Mouse (Mus musculus): ENCODE data around the gene 4930590J08Rik. TPM values are rescaled to one million over a fixed set of nuclear protein-coding genes. Genes with fewer than 3 reads are reported as not detected.
"Not testable (repeated sequence)": the region's sequence is repeated elsewhere in the genome, so short reads cannot be mapped to it uniquely, and the experiment has no call there.

4930590J08Rik gene
- polyA plus RNA-seq, 1 experiment = 0.14 TPM

GRCm38 (mm10) chr6:91901505-91901904, 1.1 kb upstream of the 4930590J08Rik start:
- WGBS = 37% methylated on average over 5 of the region's 5 CpGs
- no peaks in the 10 kb centered on the region for H3K4me1 ChIP-seq (ENCODE audit: control insufficient read depth, insufficient read depth, insufficient read length)
- H3K27ac ChIP-seq (ENCODE audit: insufficient read depth, low read length) = no peak overlapping the region
- TF ChIP-seq POLR2A (IDR thresholded peaks at IDR 0.05; ENCODE audit: low read depth, low read length) (no peak), CTCF (IDR thresholded peaks at IDR 0.05; ENCODE audit: extremely low read depth, insufficient read depth, insufficient read length, insufficient replicate concordance) (peak; percentile 75; the same call in 1 of the 2 replicates)
- no peaks in the 10 kb centered on the region for H3K27me3 ChIP-seq (ENCODE audit: control insufficient read depth, insufficient read depth, low read length)
- DNase-seq (ENCODE audit: low read depth in 1 of 2, low spot score in 2 of 2) = peak; percentile 9 to 51
- H3K4me3 ChIP-seq (ENCODE audit: extremely low read depth, insufficient read depth, insufficient read length) = no peak overlapping the region
- peaks cover 34% of the 10 kb centered on the region for H3K36me3 ChIP-seq (ENCODE audit: control insufficient read depth, insufficient read depth, low read length)

DNA sequence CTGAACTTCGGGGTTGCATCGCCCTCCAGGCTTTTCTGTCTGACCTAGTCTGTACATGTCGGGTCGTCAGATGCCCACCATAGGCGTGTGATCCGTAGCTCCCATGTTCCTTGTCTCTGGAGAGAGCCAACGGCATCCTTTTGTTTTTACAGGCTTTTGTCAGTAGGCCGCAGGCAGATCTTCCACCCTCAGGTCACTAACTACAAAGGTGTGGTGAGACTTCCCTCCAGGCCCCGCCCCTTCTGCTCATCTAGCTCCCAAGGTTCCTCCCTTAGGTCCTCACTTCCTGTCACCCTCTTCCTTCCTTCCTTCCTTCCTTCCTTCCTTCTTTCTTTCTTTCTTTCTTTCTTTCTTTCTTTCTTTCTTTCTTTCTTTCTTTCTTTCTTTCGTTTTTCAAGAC, 11.4 kb downstream of the 4930590J08Rik start:
- no peaks in the 10 kb centered on the region for H3K27me3 ChIP-seq (ENCODE audit: control insufficient read depth, insufficient read depth, low read length)
- no peak overlapping the region for H3K27ac ChIP-seq (ENCODE audit: insufficient read depth, low read length)
- DNase-seq (ENCODE audit: low read depth in 1 of 2, low spot score in 2 of 2) = no peak
- TF ChIP-seq POLR2A (IDR thresholded peaks at IDR 0.05; ENCODE audit: low read depth, low read length) (no peak), CTCF (IDR thresholded peaks at IDR 0.05; ENCODE audit: extremely low read depth, insufficient read depth, insufficient read length, insufficient replicate concordance) (no peak)
- H3K4me1 ChIP-seq (ENCODE audit: control insufficient read depth, insufficient read depth, insufficient read length) = no peaks in the 10 kb centered on the region
- WGBS = 85% methylated on average over 10 of the region's 10 CpGs
- H3K4me3 ChIP-seq (ENCODE audit: extremely low read depth, insufficient read depth, insufficient read length) = no peak overlapping the region
- no peaks in the 10 kb centered on the region for H3K36me3 ChIP-seq (ENCODE audit: control insufficient read depth, insufficient read depth, low read length)

GRCm38 (mm10) chr6:91917286-91917685, 14.7 kb downstream of the 4930590J08Rik start:
- Histone ChIP-seq H3K27me3 (ENCODE audit: control insufficient read depth, insufficient read depth, low read length) (no peaks in the 10 kb centered on the region), H3K27ac (ENCODE audit: insufficient read depth, low read length) (no peak overlapping the region), H3K4me1 (ENCODE audit: control insufficient read depth, insufficient read depth, insufficient read length) (no peaks in the 10 kb centered on the region), H3K4me3 (ENCODE audit: extremely low read depth, insufficient read depth, insufficient read length) (no peak overlapping the region), H3K36me3 (ENCODE audit: control insufficient read depth, insufficient read depth, low read length) (no peaks in the 10 kb centered on the region)
- no peak for TF ChIP-seq POLR2A (IDR thresholded peaks at IDR 0.05; ENCODE audit: low read depth, low read length)
- TF ChIP-seq CTCF (IDR thresholded peaks at IDR 0.05; ENCODE audit: extremely low read depth, insufficient read depth, insufficient read length, insufficient replicate concordance) = no peak
- WGBS = 52% methylated on average over 4 of the region's 4 CpGs
- no peak for DNase-seq (ENCODE audit: low read depth in 1 of 2, low spot score in 2 of 2)

DNA sequence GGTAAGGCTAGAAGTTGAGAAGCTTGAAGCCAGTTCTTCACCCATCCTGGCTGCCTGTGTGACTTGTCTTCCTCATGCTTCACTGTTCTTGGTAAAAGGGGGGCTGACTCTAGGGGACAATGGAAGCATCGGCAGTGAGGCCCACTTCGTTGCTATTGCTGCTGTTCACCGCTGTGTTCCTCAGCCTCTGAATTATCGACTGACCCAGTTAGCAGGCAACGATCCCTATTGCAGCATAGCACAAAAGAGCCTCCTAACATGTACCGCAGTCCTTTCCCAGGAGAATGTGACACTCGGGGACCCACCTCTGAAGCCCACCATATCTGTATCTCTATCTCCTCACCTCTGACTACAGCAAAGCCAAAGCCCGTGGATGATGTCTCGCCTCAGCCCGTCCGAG, 15.1 kb downstream of the 4930590J08Rik start:
- no peak for DNase-seq (ENCODE audit: low read depth in 1 of 2, low spot score in 2 of 2)
- Histone ChIP-seq H3K4me1 (ENCODE audit: control insufficient read depth, insufficient read depth, insufficient read length) (no peaks in the 10 kb centered on the region), H3K36me3 (ENCODE audit: control insufficient read depth, insufficient read depth, low read length) (no peaks in the 10 kb centered on the region), H3K27ac (ENCODE audit: insufficient read depth, low read length) (no peak overlapping the region), H3K27me3 (ENCODE audit: control insufficient read depth, insufficient read depth, low read length) (no peaks in the 10 kb centered on the region), H3K4me3 (ENCODE audit: extremely low read depth, insufficient read depth, insufficient read length) (no peak overlapping the region)
- TF ChIP-seq POLR2A (IDR thresholded peaks at IDR 0.05; ENCODE audit: low read depth, low read length) (no peak), CTCF (IDR thresholded peaks at IDR 0.05; ENCODE audit: extremely low read depth, insufficient read depth, insufficient read length, insufficient replicate concordance) (no peak)
- 90% methylated on average over 11 of the region's 11 CpGs for WGBS

DNA sequence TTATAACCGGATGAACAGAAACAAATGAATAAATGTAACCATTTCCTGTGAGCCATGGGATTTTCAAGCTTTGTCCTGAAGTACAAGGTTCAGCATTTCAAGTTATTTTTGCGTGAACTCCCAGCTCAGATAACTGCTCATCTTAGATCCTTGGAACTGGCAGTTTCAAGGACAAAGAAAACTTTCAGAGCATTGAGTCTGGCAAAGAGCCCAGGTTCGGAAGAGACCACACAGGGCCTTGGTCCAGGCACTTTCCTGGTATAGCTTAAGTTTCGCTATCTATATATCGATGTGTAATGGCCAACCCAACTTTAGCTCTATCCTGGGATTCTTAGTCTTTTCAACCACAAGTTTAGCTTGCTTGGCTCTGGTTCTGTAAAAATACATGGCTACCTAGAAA, 28.6 kb downstream of the 4930590J08Rik start:
- no peak for DNase-seq (ENCODE audit: low read depth in 1 of 2, low spot score in 2 of 2)
- Histone ChIP-seq H3K27me3 (ENCODE audit: control insufficient read depth, insufficient read depth, low read length) (no peaks in the 10 kb centered on the region), H3K4me1 (ENCODE audit: control insufficient read depth, insufficient read depth, insufficient read length) (no peaks in the 10 kb centered on the region), H3K27ac (ENCODE audit: insufficient read depth, low read length) (no peak overlapping the region), H3K4me3 (ENCODE audit: extremely low read depth, insufficient read depth, insufficient read length) (no peak overlapping the region), H3K36me3 (ENCODE audit: control insufficient read depth, insufficient read depth, low read length) (no peaks in the 10 kb centered on the region)
- 90% methylated on average over 5 of the region's 5 CpGs for WGBS
- TF ChIP-seq POLR2A (IDR thresholded peaks at IDR 0.05; ENCODE audit: low read depth, low read length) (no peak), CTCF (IDR thresholded peaks at IDR 0.05; ENCODE audit: extremely low read depth, insufficient read depth, insufficient read length, insufficient replicate concordance) (no peak)

- DNase-seq (ENCODE audit: low read depth in 1 of 2, low spot score in 2 of 2) = no peak
- 87% methylated on average over 4 of the region's 4 CpGs for WGBS
- no peak overlapping the region for H3K4me3 ChIP-seq (ENCODE audit: extremely low read depth, insufficient read depth, insufficient read length)
- no peaks in the 10 kb centered on the region for H3K4me1 ChIP-seq (ENCODE audit: control insufficient read depth, insufficient read depth, insufficient read length)
- no peaks in the 10 kb centered on the region; the same call in 1 of the 2 replicates for H3K27me3 ChIP-seq (ENCODE audit: control insufficient read depth, insufficient read depth, low read length)
- no peak overlapping the region for H3K27ac ChIP-seq (ENCODE audit: insufficient read depth, low read length)
- TF ChIP-seq POLR2A (IDR thresholded peaks at IDR 0.05; ENCODE audit: low read depth, low read length) (no peak), CTCF (IDR thresholded peaks at IDR 0.05; ENCODE audit: extremely low read depth, insufficient read depth, insufficient read length, insufficient replicate concordance) (no peak)
- no peaks in the 10 kb centered on the region for H3K36me3 ChIP-seq (ENCODE audit: control insufficient read depth, insufficient read depth, low read length)
These were observed 35.9 kb downstream of the 4930590J08Rik start for GRCm38 (mm10) chr6:91938491-91938890.

GRCm38 (mm10) chr6:91948426-91948825, 45.8 kb downstream of the 4930590J08Rik start:
- Histone ChIP-seq H3K4me3 (ENCODE audit: extremely low read depth, insufficient read depth, insufficient read length) (no peak overlapping the region), H3K27ac (ENCODE audit: insufficient read depth, low read length) (no peak overlapping the region), H3K27me3 (ENCODE audit: control insufficient read depth, insufficient read depth, low read length) (no peaks in the 10 kb centered on the region), H3K4me1 (ENCODE audit: control insufficient read depth, insufficient read depth, insufficient read length) (no peaks in the 10 kb centered on the region), H3K36me3 (ENCODE audit: control insufficient read depth, insufficient read depth, low read length) (no peaks in the 10 kb centered on the region)
- no peak for DNase-seq (ENCODE audit: low read depth in 1 of 2, low spot score in 2 of 2)
- WGBS = 77% methylated on average over 2 of the region's 2 CpGs
- no peak for TF ChIP-seq POLR2A (IDR thresholded peaks at IDR 0.05; ENCODE audit: low read depth, low read length)
- no peak for TF ChIP-seq CTCF (IDR thresholded peaks at IDR 0.05; ENCODE audit: extremely low read depth, insufficient read depth, insufficient read length, insufficient replicate concordance)

DNA sequence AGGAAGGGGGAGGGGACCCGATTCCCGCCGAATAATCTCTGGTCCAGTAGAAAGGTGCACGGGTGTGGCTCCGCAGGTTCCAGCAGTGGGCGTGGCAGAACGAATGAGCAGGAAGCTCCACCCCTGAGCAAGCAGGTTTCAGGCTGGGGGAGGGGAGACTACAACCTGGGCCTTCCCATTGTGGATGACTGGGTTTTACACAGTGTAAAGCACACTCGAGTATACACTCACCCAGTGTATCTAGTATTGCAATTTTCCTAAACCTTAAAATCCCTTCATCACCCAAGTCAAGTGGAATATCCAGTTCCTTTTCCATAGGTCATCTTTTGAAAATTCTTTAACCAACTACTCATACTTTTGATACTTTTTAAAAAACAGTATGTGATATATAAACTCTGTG, 55.4 kb downstream of the 4930590J08Rik start:
- not testable (repeated sequence) for H3K4me3 ChIP-seq (ENCODE audit: extremely low read depth, insufficient read depth, insufficient read length); H3K27ac ChIP-seq (ENCODE audit: insufficient read depth, low read length); DNase-seq (ENCODE audit: low read depth in 1 of 2, low spot score in 2 of 2); H3K27me3 ChIP-seq (ENCODE audit: control insufficient read depth, insufficient read depth, low read length); H3K4me1 ChIP-seq (ENCODE audit: control insufficient read depth, insufficient read depth, insufficient read length); H3K36me3 ChIP-seq (ENCODE audit: control insufficient read depth, insufficient read depth, low read length)
- WGBS = 54% methylated on average over 3 of the region's 8 CpGs

All from spleen, adult 2 months (tissue).